Mouse (Mus musculus): ENCODE measurements around the gene Nudt9. TPM values are rescaled to one million over a fixed set of nuclear protein-coding genes. Genes with fewer than 3 reads are reported as not detected.

Gene Nudt9
- polyA plus RNA-seq, 1 experiment from 2014 or later = 66.0 TPM

DNA sequence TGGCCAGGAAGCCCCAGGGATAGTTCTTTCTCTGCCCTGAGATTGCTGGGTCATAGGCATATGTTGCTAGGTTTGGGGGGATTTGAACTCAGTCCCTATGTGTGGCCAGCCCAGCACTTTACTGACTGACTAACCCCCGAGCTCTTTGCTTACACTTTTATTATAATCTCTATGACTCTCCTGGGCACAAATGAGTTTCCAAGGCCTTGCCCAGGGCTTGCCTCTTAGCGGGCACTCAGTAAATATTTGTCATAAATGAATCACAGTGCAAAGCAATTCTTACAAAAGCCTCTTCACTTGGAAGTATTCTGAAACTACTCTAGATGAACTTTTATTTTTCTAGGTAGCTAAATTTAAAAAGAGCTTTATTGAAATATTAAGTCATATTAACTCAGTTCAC, 42.2 kb upstream of the Nudt9 start:
- Histone ChIP-seq H3K4me2 (replicated peaks; ENCODE audit: low read depth, low read length) (no peak overlapping the region), H3K9ac (replicated peaks; ENCODE audit: low read depth) (no peak overlapping the region), H3K4me3 (ENCODE audit: low read depth, low read length) (no peak overlapping the region), H3K27me3 (replicated peaks; ENCODE audit: insufficient read depth, low read length) (no peaks in the 10 kb centered on the region), H3K4me1 (ENCODE audit: insufficient read depth, low read depth, low read length) (no peaks in the 10 kb centered on the region), H3K27ac (ENCODE audit: low read length) (peak overlapping the region; percentile 76), H3K36me3 (ENCODE audit: insufficient read depth, low read length) (peaks cover 13% of the 10 kb centered on the region; the same call in 1 of the 2 replicates), H3K9me3 (ENCODE audit: low read length) (no peaks in the 10 kb centered on the region)
- TF ChIP-seq EP300 (IDR thresholded peaks at IDR 0.05) (peak; percentile 69), CTCF (IDR thresholded peaks at IDR 0.05) (no peak)
- DNase-seq (ENCODE audit: low spot score) = peak; percentile 91
- 49% methylated on average over 2 of the region's 2 CpGs for WGBS
- ATAC-seq = peak; percentile 87

GRCm38 (mm10) chr5:104006811-104007210, 39.3 kb upstream of the Nudt9 start:
- TF ChIP-seq EP300 (IDR thresholded peaks at IDR 0.05) = no peak
- TF ChIP-seq CTCF (IDR thresholded peaks at IDR 0.05) = no peak
- H3K27ac ChIP-seq (ENCODE audit: low read length) = no peak overlapping the region
- H3K9ac ChIP-seq (replicated peaks; ENCODE audit: low read depth) = no peak overlapping the region
- H3K4me1 ChIP-seq (ENCODE audit: insufficient read depth, low read depth, low read length) = no peaks in the 10 kb centered on the region
- ATAC-seq (no peak), DNase-seq (ENCODE audit: low spot score) (no peak)
- H3K36me3 ChIP-seq (ENCODE audit: insufficient read depth, low read length) = peaks cover 13% of the 10 kb centered on the region; the same call in 1 of the 2 replicates
- no peak overlapping the region for H3K4me2 ChIP-seq (replicated peaks; ENCODE audit: low read depth, low read length)
- no peak overlapping the region for H3K4me3 ChIP-seq (ENCODE audit: low read depth, low read length)
- H3K27me3 ChIP-seq (replicated peaks; ENCODE audit: insufficient read depth, low read length) = no peaks in the 10 kb centered on the region
- 78% methylated on average over 3 of the region's 3 CpGs for WGBS
- no peaks in the 10 kb centered on the region for H3K9me3 ChIP-seq (ENCODE audit: low read length)

DNA sequence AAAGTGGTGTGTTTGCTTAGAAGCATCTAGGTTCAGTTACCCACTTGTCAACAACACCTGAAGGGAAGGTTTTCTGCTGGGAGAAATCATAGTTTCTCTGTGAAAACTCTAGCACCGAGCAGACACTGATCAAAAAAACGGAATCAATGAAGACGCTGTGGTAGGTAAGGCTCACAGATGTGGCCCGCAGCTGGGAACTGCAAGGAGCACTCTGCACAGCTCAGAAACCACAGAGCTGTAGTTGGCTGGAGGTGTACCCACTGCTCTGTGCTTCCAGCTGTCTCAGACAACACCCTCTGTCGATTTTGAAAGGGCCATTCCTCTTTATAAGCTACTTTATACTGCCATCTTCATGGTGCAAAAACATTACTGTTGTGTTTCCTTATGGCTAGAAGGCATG, 38.3 kb upstream of the Nudt9 start:
- no peaks in the 10 kb centered on the region for H3K9me3 ChIP-seq (ENCODE audit: low read length)

DNA sequence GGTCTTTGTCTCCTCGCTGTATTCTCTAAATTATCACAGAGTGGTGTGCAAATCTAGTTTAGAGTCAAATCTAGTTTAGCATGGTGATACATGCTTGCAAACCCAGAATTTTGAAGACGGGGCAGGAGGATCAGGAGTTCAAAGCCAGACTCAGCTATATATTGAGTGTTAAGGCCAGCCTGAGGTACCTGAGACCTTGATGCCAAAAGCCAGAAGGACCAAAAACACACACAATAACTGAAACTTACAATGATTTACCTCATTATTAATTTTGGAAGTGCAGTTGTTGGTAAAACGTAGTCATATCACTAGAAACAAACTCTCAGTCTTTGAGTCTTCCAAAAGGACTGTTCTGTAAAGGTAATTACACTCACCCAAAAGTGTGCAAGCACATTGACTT, 36.7 kb upstream of the Nudt9 start:
- no peaks in the 10 kb centered on the region for H3K4me1 ChIP-seq (ENCODE audit: insufficient read depth, low read depth, low read length)

More for the DNA sequence above, 38.3 kb upstream of the Nudt9 start:
- peaks cover 11% of the 10 kb centered on the region; the same call in 1 of the 2 replicates for H3K36me3 ChIP-seq (ENCODE audit: insufficient read depth, low read length)
- DNase-seq (ENCODE audit: low spot score) (no peak), ATAC-seq (no peak)
- WGBS = 77% methylated on average over 5 of the region's 5 CpGs
- H3K27me3 ChIP-seq (replicated peaks; ENCODE audit: insufficient read depth, low read length) = no peaks in the 10 kb centered on the region
- TF ChIP-seq CTCF (IDR thresholded peaks at IDR 0.05) (no peak), EP300 (IDR thresholded peaks at IDR 0.05) (no peak)
- H3K9ac ChIP-seq (replicated peaks; ENCODE audit: low read depth) = no peak overlapping the region
- no peak overlapping the region for H3K27ac ChIP-seq (ENCODE audit: low read length)
- H3K4me1 ChIP-seq (ENCODE audit: insufficient read depth, low read depth, low read length) = no peaks in the 10 kb centered on the region
- H3K4me2 ChIP-seq (replicated peaks; ENCODE audit: low read depth, low read length) = no peak overlapping the region
- H3K4me3 ChIP-seq (ENCODE audit: low read depth, low read length) = no peak overlapping the region

DNA sequence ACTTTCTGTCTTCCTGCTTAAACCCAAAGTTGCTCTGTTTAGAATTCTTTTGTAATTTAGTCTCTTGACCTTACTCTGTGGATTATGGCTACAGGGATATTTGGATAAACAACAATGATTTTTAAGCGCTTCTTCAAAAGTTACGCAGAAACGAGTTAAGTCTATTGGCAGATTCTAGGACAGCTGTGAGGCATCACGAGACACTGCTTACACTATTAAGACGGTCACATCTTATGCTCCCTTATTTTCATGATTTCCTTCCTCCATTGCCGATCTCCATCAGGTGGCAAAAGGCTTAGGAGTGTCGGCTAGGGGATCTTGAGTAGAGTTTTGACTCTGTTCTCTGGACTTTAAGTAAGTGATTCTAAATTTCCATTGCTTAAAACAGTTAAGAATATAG, 35.8 kb upstream of the Nudt9 start:
- WGBS = 73% methylated on average over 7 of the region's 7 CpGs
- H3K9ac ChIP-seq (replicated peaks; ENCODE audit: low read depth) = no peak overlapping the region
- H3K4me2 ChIP-seq (replicated peaks; ENCODE audit: low read depth, low read length) = no peak overlapping the region
- H3K27ac ChIP-seq (ENCODE audit: low read length) = no peak overlapping the region
- H3K4me1 ChIP-seq (ENCODE audit: insufficient read depth, low read depth, low read length) = no peaks in the 10 kb centered on the region
- DNase-seq (ENCODE audit: low spot score) = peak; percentile 27
- peaks cover 8% of the 10 kb centered on the region; the same call in 1 of the 2 replicates for H3K36me3 ChIP-seq (ENCODE audit: insufficient read depth, low read length)
- H3K4me3 ChIP-seq (ENCODE audit: low read depth, low read length) = no peak overlapping the region
- no peak for ATAC-seq
- H3K9me3 ChIP-seq (ENCODE audit: low read length) = no peaks in the 10 kb centered on the region
- H3K27me3 ChIP-seq (replicated peaks; ENCODE audit: insufficient read depth, low read length) = no peaks in the 10 kb centered on the region
- TF ChIP-seq CTCF (IDR thresholded peaks at IDR 0.05) = no peak
- no peak for TF ChIP-seq EP300 (IDR thresholded peaks at IDR 0.05)

More for the DNA sequence above, 36.7 kb upstream of the Nudt9 start:
- WGBS = 92% methylated on average over 3 of the region's 3 CpGs
- H3K36me3 ChIP-seq (ENCODE audit: insufficient read depth, low read length) = peaks cover 8% of the 10 kb centered on the region; the same call in 1 of the 2 replicates
- H3K9ac ChIP-seq (replicated peaks; ENCODE audit: low read depth) = no peak overlapping the region
- H3K27me3 ChIP-seq (replicated peaks; ENCODE audit: insufficient read depth, low read length) = no peaks in the 10 kb centered on the region
- TF ChIP-seq CTCF (IDR thresholded peaks at IDR 0.05) = no peak
- DNase-seq (ENCODE audit: low spot score) (no peak), ATAC-seq (no peak)
- H3K4me2 ChIP-seq (replicated peaks; ENCODE audit: low read depth, low read length) = no peak overlapping the region
- H3K4me3 ChIP-seq (ENCODE audit: low read depth, low read length) = no peak overlapping the region
- no peak overlapping the region for H3K27ac ChIP-seq (ENCODE audit: low read length)
- no peaks in the 10 kb centered on the region for H3K9me3 ChIP-seq (ENCODE audit: low read length)

- TF ChIP-seq CTCF (IDR thresholded peaks at IDR 0.05) (no peak), EP300 (IDR thresholded peaks at IDR 0.05) (no peak)
- Histone ChIP-seq H3K4me3 (ENCODE audit: low read depth, low read length) (no peak overlapping the region), H3K9me3 (ENCODE audit: low read length) (no peaks in the 10 kb centered on the region), H3K4me2 (replicated peaks; ENCODE audit: low read depth, low read length) (no peak overlapping the region), H3K36me3 (ENCODE audit: insufficient read depth, low read length) (peaks cover 12% of the 10 kb centered on the region; the same call in 1 of the 2 replicates), H3K9ac (replicated peaks; ENCODE audit: low read depth) (no peak overlapping the region), H3K27me3 (replicated peaks; ENCODE audit: insufficient read depth, low read length) (no peaks in the 10 kb centered on the region), H3K4me1 (ENCODE audit: insufficient read depth, low read depth, low read length) (no peaks in the 10 kb centered on the region), H3K27ac (ENCODE audit: low read length) (no peak overlapping the region)
- DNase-seq (ENCODE audit: low spot score) (peak; percentile 23), ATAC-seq (no peak)
Measured at GRCm38 (mm10) chr5:104011419-104011818, 34.7 kb upstream of the Nudt9 start.
